Mouse (Mus musculus) cerebellum, adult 2 months (tissue): ENCODE measurements around the gene Smco4. TPM values are rescaled to one million over a fixed set of nuclear protein-coding genes. Genes with fewer than 3 reads are reported as not detected.
"Not testable (repeated sequence)": the region's sequence is repeated elsewhere in the genome, so short reads cannot be mapped to it uniquely, and the experiment has no call there.

ENCODE experiments used
- DNase-seq, 2 experiments: peaks; one replicate each; pipeline ENCODE4 v3.0.0; 2021
- H3K27ac ChIP-seq: fragments of 200-500 bp; 2 replicates; pipeline ENCODE4 v1.5.1; 2012; ENCODE audit warnings: low read length, control low read depth, inconsistent platforms; ENCODE audit not compliant: insufficient read depth
- H3K27me3 ChIP-seq: fragments of 200-500 bp; 2 replicates; pipeline ENCODE4 v1.6.1; 2012; ENCODE audit warnings: inconsistent platforms, mild to moderate bottlenecking, low read length, moderate library complexity; ENCODE audit not compliant: control insufficient read depth, insufficient read depth
- H3K4me1 ChIP-seq: fragments of 200-500 bp; 2 replicates; pipeline ENCODE4 v1.6.1; 2011; ENCODE audit warnings: low read length; ENCODE audit not compliant: control insufficient read depth, insufficient read depth
- H3K4me3 ChIP-seq: fragments of 200-500 bp; replicated peaks from 2 replicates; pipeline ENCODE3; 2011; ENCODE audit warnings: mild to moderate bottlenecking, low read depth, low read length, control low read depth; ENCODE audit not compliant: insufficient read depth
- CTCF ChIP-seq: fragments of 200-500 bp; IDR thresholded peaks from 2 replicates; pipeline ENCODE4 v1.5.1; 2011; ENCODE audit warnings: low read depth, mild to moderate bottlenecking, control low read depth, low read length, moderate library complexity, borderline replicate concordance; ENCODE audit not compliant: insufficient read depth
- POLR2A ChIP-seq: fragments of 200-500 bp; IDR thresholded peaks from 2 replicates; pipeline ENCODE4 v1.6.1; 2011; ENCODE audit warnings: low read length, control low read depth, borderline replicate concordance; ENCODE audit not compliant: insufficient read depth
- WGBS: fragments of 180-500 bp; shearing (Covaris S2); methylation state at CpG from one replicate; pipeline ENCODE4 v1.1.7; 2018; 5-methylcytosine and 5-hydroxymethylcytosine counted together
- polyA plus RNA-seq: library from polyadenylated mRNA; depleted of rRNA; stranded (reverse); fragments of >200 nt; gene quantifications from 2 replicates; pipeline ENCODE4 v1.2.3, GENCODE M21; 2012

The Smco4 gene
- polyA plus RNA-seq, 1 experiment, result 5.8 TPM

DNA sequence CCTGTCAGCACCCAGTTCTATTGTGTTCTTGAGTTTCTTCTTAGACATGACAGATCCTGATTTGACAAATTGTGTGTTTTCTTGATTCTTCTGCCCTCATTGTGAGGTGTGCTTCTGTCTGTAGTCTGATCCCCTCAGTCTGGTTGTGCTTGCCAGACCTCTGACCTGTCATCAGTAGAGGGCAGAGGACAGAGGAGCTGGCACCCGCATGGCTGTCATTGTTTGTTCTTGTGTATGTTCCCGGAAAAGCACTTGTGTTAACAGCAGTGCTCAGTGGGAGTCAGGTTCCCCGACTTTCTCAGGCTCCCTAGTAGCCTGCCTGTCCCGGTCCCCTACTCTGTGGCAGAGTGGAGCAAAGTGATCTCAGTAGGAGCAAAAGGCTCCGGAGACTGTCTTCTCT lies 42.2 kb downstream of the Smco4 start:
- H3K4me1 ChIP-seq, result no peaks in the 10 kb centered on the region
- H3K27ac ChIP-seq, result no peak overlapping the region
- no peak for DNase-seq
- H3K27me3 ChIP-seq, result no peaks in the 10 kb centered on the region
- no peak overlapping the region for H3K4me3 ChIP-seq
- TF ChIP-seq CTCF, result no peak
- TF ChIP-seq POLR2A, result no peak
- 31% methylated on average over 5 of the region's 5 CpGs for WGBS

GRCm38 (mm10) chr9:15536861-15537426 lies 43.7 kb downstream of the Smco4 start:
- H3K4me1 ChIP-seq, result no peaks in the 10 kb centered on the region
- TF ChIP-seq CTCF (no peak), POLR2A (no peak)
- no peak overlapping the region for H3K4me3 ChIP-seq
- no peak for DNase-seq
- H3K27me3 ChIP-seq, result no peaks in the 10 kb centered on the region
- 91% methylated on average over 5 of the region's 5 CpGs for WGBS
- no peak overlapping the region for H3K27ac ChIP-seq

DNA sequence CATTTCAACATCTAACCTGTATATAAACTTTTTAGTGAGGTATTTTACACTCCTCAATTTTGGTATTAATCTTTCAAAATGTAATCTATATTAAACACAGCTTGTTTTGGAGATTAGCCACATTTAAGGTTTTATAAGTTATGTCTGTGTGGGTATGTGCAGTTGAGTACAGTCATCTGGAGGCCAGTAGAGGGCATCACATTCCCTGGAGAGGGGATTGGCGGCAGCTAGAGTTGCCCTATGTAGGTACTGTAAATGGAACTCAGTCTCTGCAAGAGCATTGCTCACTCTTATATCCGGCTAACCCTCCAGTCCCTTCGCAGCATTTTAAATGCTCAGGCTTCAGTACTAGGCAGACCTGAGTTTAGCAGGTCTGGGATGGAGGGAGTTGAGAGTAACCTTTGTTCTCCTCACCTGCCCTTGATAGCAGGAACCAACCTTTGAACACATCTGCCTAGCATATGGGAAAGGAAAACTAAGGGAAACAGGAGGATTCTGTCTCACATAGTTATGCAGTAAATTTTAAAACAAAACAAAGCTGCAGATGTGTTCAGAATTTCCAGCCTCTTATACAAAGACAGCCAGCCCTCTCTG lies 44.3 kb downstream of the Smco4 start:
- DNase-seq, result no peak
- WGBS, result over 99% methylated on average over 3 of the region's 3 CpGs
- Histone ChIP-seq H3K4me1 (no peaks in the 10 kb centered on the region), H3K27ac (no peak overlapping the region), H3K4me3 (no peak overlapping the region), H3K27me3 (no peaks in the 10 kb centered on the region)
- TF ChIP-seq POLR2A, result no peak
- TF ChIP-seq CTCF, result no peak

- Histone ChIP-seq H3K27me3 (no peaks in the 10 kb centered on the region), H3K4me3 (no peak overlapping the region), H3K4me1 (no peaks in the 10 kb centered on the region), H3K27ac (no peak overlapping the region)
- TF ChIP-seq POLR2A (no peak), CTCF (no peak)
- no peak for DNase-seq
- 85% methylated on average over 8 of the region's 8 CpGs for WGBS
Observed at GRCm38 (mm10) chr9:15538979-15539533, 45.8 kb downstream of the Smco4 start.

GRCm38 (mm10) chr9:15541735-15542354 lies 48.6 kb downstream of the Smco4 start:
- H3K27ac ChIP-seq, result no peak overlapping the region
- no peak overlapping the region for H3K4me3 ChIP-seq
- TF ChIP-seq CTCF (no peak), POLR2A (no peak)
- H3K4me1 ChIP-seq, result no peaks in the 10 kb centered on the region
- H3K27me3 ChIP-seq, result no peaks in the 10 kb centered on the region
- WGBS, result 82% methylated on average over 5 of the region's 5 CpGs
- DNase-seq, result no peak

DNA sequence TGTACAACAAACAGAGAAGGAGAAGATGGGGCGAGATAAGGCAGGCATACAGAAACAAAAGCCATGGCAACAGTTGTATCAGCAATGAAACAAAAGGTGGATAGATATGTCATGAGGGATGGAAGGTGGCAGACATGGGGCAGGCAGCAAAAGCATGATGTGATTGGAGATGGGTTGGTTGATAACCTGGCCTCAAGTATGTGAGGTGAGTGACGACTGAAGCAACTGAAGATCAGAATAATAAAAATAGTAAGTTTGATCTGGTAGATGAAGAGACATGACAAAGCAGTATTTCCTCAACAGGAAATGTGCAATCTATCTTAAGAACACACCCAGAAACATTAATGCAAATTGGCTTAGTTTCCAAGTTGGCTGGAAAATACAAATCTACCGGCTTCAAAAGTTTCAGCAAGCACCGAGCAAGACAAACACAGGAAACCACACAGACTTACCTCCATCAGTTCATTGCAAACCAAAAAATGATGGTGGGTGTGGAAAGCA lies 57.3 kb downstream of the Smco4 start:
- no peak overlapping the region for H3K27ac ChIP-seq
- no peaks in the 10 kb centered on the region for H3K27me3 ChIP-seq
- no peak for DNase-seq
- WGBS, result 92% methylated on average over 4 of the region's 4 CpGs
- H3K4me3 ChIP-seq, result no peak overlapping the region
- no peaks in the 10 kb centered on the region for H3K4me1 ChIP-seq
- TF ChIP-seq POLR2A (no peak), CTCF (no peak)

DNA sequence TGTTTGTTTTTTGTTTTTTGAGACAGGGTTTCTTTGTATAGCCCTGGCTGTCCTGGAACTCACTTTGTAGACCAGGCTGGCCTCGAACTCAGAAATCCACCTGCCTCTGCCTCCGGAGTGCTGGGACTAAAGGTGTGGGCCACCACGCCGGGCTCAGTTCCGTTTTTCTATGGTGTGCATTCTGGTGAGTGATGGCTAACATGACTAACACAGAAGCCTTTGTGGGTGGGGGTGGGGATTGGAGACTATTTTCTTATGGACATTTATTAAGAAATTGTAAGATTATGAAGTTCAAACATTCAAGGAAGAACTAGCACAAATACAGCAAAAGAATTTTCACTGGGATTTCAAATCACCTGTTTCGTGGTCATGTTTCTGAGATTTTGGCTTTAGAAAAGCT lies 57.8 kb downstream of the Smco4 start:
- not testable (repeated sequence) for DNase-seq, H3K4me1 ChIP-seq, H3K27me3 ChIP-seq, H3K4me3 ChIP-seq, H3K27ac ChIP-seq
- WGBS, result 90% methylated on average over 6 of the region's 6 CpGs
